Mouse (Mus musculus): Measurements from ENCODE around the gene Cdh26. TPM values are rescaled to one million over a fixed set of nuclear protein-coding genes. Genes with fewer than 3 reads are reported as not detected.

Gene Cdh26
- polyA plus RNA-seq, 1 experiment, result not detected

- H3K79me2 ChIP-seq (ENCODE audit: control insufficient read depth, insufficient read depth), result no peaks in the 10 kb centered on the region
- H3K36me3 ChIP-seq (ENCODE audit: control insufficient read depth, insufficient read depth), result no peaks in the 10 kb centered on the region
- no peak overlapping the region for H3ac ChIP-seq (ENCODE audit: control insufficient read depth, insufficient read length)
- no peak overlapping the region for H3K4me2 ChIP-seq (ENCODE audit: low read depth)
- no peak overlapping the region for H3K4me3 ChIP-seq
- TF ChIP-seq POLR2AphosphoS2 (IDR thresholded peaks at IDR 0.05; ENCODE audit: insufficient read length, low read depth) (no peak), TCF12 (IDR thresholded peaks at IDR 0.05; ENCODE audit: insufficient read depth, poor library complexity, severe bottlenecking) (no peak), TCF3 (IDR thresholded peaks at IDR 0.05; ENCODE audit: insufficient read length, low read depth) (no peak), SRF (IDR thresholded peaks at IDR 0.05; ENCODE audit: control insufficient read depth, insufficient read length, low read depth) (no peak), USF1 (IDR thresholded peaks at IDR 0.05; ENCODE audit: low read depth) (no peak), MYOD1 (IDR thresholded peaks at IDR 0.05; ENCODE audit: control insufficient read depth in 1 of 3, insufficient read length in 2 of 3, low read depth in 2 of 3) (no peak), MYOG (IDR thresholded peaks at IDR 0.05; ENCODE audit: control insufficient read depth in 1 of 3, insufficient read depth in 1 of 3, insufficient read length in 2 of 3, low read depth in 2 of 3) (no peak), REST (IDR thresholded peaks at IDR 0.05; ENCODE audit: insufficient read depth, insufficient read length) (no peak), CEBPB (IDR thresholded peaks at IDR 0.05; ENCODE audit: insufficient read depth, poor library complexity, severe bottlenecking) (no peak), E2F4 (IDR thresholded peaks at IDR 0.05; ENCODE audit: insufficient read depth) (no peak), POLR2A (IDR thresholded peaks at IDR 0.05; ENCODE audit: insufficient read length, low read depth) (no peak), MAX (IDR thresholded peaks at IDR 0.05; ENCODE audit: low read depth) (no peak)
- no peaks in the 10 kb centered on the region for H3K27me3 ChIP-seq (ENCODE audit: control insufficient read depth, insufficient read depth, insufficient read length)
These were observed 8.1 kb upstream of the Cdh26 start for GRCm38 (mm10) chr2:178422186-178422585.

GRCm38 (mm10) chr2:178423223-178423622 lies 7.1 kb upstream of the Cdh26 start:
- Histone ChIP-seq H3K36me3 (ENCODE audit: control insufficient read depth, insufficient read depth) (no peaks in the 10 kb centered on the region), H3K27me3 (ENCODE audit: control insufficient read depth, insufficient read depth, insufficient read length) (no peaks in the 10 kb centered on the region), H3K79me2 (ENCODE audit: control insufficient read depth, insufficient read depth) (no peaks in the 10 kb centered on the region), H3K4me3 (no peak overlapping the region), H3ac (ENCODE audit: control insufficient read depth, insufficient read length) (no peak overlapping the region), H3K4me2 (ENCODE audit: low read depth) (no peak overlapping the region)
- TF ChIP-seq CEBPB (IDR thresholded peaks at IDR 0.05; ENCODE audit: insufficient read depth, poor library complexity, severe bottlenecking), result no peak
- no peak for TF ChIP-seq MYOD1 (IDR thresholded peaks at IDR 0.05; ENCODE audit: control insufficient read depth in 1 of 3, insufficient read length in 2 of 3, low read depth in 2 of 3)
- no peak for TF ChIP-seq MAX (IDR thresholded peaks at IDR 0.05; ENCODE audit: low read depth)
- no peak for TF ChIP-seq TCF3 (IDR thresholded peaks at IDR 0.05; ENCODE audit: insufficient read length, low read depth)
- no peak for TF ChIP-seq SRF (IDR thresholded peaks at IDR 0.05; ENCODE audit: control insufficient read depth, insufficient read length, low read depth)
- no peak for TF ChIP-seq E2F4 (IDR thresholded peaks at IDR 0.05; ENCODE audit: insufficient read depth)
- no peak for TF ChIP-seq TCF12 (IDR thresholded peaks at IDR 0.05; ENCODE audit: insufficient read depth, poor library complexity, severe bottlenecking)
- no peak for TF ChIP-seq REST (IDR thresholded peaks at IDR 0.05; ENCODE audit: insufficient read depth, insufficient read length)
- TF ChIP-seq USF1 (IDR thresholded peaks at IDR 0.05; ENCODE audit: low read depth), result no peak
- no peak for TF ChIP-seq MYOG (IDR thresholded peaks at IDR 0.05; ENCODE audit: control insufficient read depth in 1 of 3, insufficient read depth in 1 of 3, insufficient read length in 2 of 3, low read depth in 2 of 3)

GRCm38 (mm10) chr2:178426229-178426628 lies 4.1 kb upstream of the Cdh26 start:
- no peaks in the 10 kb centered on the region for H3K36me3 ChIP-seq (ENCODE audit: control insufficient read depth, insufficient read depth)
- TF ChIP-seq E2F4 (IDR thresholded peaks at IDR 0.05; ENCODE audit: insufficient read depth), result no peak
- no peak for TF ChIP-seq USF1 (IDR thresholded peaks at IDR 0.05; ENCODE audit: low read depth)
- TF ChIP-seq SRF (IDR thresholded peaks at IDR 0.05; ENCODE audit: control insufficient read depth, insufficient read length, low read depth), result no peak
- TF ChIP-seq TCF3 (IDR thresholded peaks at IDR 0.05; ENCODE audit: insufficient read length, low read depth), result no peak
- H3K4me2 ChIP-seq (ENCODE audit: low read depth), result no peak overlapping the region
- no peaks in the 10 kb centered on the region for H3K27me3 ChIP-seq (ENCODE audit: control insufficient read depth, insufficient read depth, insufficient read length)
- H3K79me2 ChIP-seq (ENCODE audit: control insufficient read depth, insufficient read depth), result no peaks in the 10 kb centered on the region
- H3K4me3 ChIP-seq, result no peak overlapping the region
- no peak overlapping the region for H3ac ChIP-seq (ENCODE audit: control insufficient read depth, insufficient read length)

GRCm38 (mm10) chr2:178427181-178427580 lies 3.1 kb upstream of the Cdh26 start:
- H3K4me2 ChIP-seq (ENCODE audit: low read depth), result no peak overlapping the region
- H3K36me3 ChIP-seq (ENCODE audit: control insufficient read depth, insufficient read depth), result no peaks in the 10 kb centered on the region
- TF ChIP-seq E2F4 (IDR thresholded peaks at IDR 0.05; ENCODE audit: insufficient read depth), result no peak

DNA sequence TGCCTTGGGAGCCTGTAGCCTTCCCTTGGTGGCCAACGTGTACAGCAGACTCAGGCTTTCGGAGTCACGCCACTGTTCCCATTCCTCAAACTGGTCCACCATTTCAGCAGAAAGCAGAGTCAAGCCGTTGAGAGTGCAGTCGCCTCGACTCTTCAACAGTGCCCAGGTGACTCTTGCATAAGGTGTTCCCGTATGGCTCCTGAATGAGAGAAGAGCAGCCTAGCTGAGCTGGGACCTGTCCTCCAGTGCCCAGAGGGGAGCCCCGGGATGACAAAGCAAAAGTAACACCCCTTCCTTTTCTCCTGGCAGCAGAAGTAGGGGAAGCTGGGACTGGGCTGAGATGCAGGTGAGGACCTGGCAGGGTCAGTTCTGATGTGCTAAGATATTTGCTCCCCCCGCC lies 2.1 kb upstream of the Cdh26 start:
- no peaks in the 10 kb centered on the region for H3K79me2 ChIP-seq (ENCODE audit: control insufficient read depth, insufficient read depth)

More at GRCm38 (mm10) chr2:178427181-178427580, 3.1 kb upstream of the Cdh26 start:
- H3K79me2 ChIP-seq (ENCODE audit: control insufficient read depth, insufficient read depth), result no peaks in the 10 kb centered on the region
- no peaks in the 10 kb centered on the region for H3K27me3 ChIP-seq (ENCODE audit: control insufficient read depth, insufficient read depth, insufficient read length)
- H3ac ChIP-seq (ENCODE audit: control insufficient read depth, insufficient read length), result no peak overlapping the region
- no peak overlapping the region for H3K4me3 ChIP-seq

More for the DNA sequence above, 2.1 kb upstream of the Cdh26 start:
- Histone ChIP-seq H3ac (ENCODE audit: control insufficient read depth, insufficient read length) (no peak overlapping the region), H3K4me2 (ENCODE audit: low read depth) (no peak overlapping the region), H3K36me3 (ENCODE audit: control insufficient read depth, insufficient read depth) (no peaks in the 10 kb centered on the region), H3K4me3 (no peak overlapping the region), H3K27me3 (ENCODE audit: control insufficient read depth, insufficient read depth, insufficient read length) (no peaks in the 10 kb centered on the region)
- TF ChIP-seq MAX (IDR thresholded peaks at IDR 0.05; ENCODE audit: low read depth), result no peak
- no peak for TF ChIP-seq TCF12 (IDR thresholded peaks at IDR 0.05; ENCODE audit: insufficient read depth, poor library complexity, severe bottlenecking)
- no peak for TF ChIP-seq USF1 (IDR thresholded peaks at IDR 0.05; ENCODE audit: low read depth)
- TF ChIP-seq POLR2A (IDR thresholded peaks at IDR 0.05; ENCODE audit: insufficient read length, low read depth), result no peak
- TF ChIP-seq CEBPB (IDR thresholded peaks at IDR 0.05; ENCODE audit: insufficient read depth, poor library complexity, severe bottlenecking), result no peak
- no peak for TF ChIP-seq REST (IDR thresholded peaks at IDR 0.05; ENCODE audit: insufficient read depth, insufficient read length)
- TF ChIP-seq MYOD1 (IDR thresholded peaks at IDR 0.05; ENCODE audit: control insufficient read depth in 1 of 3, insufficient read length in 2 of 3, low read depth in 2 of 3), result no peak
- TF ChIP-seq TCF3 (IDR thresholded peaks at IDR 0.05; ENCODE audit: insufficient read length, low read depth), result no peak

Measured in myocyte (in vitro differentiated cells).